Mouse (Mus musculus) 3134 (cell line): ENCODE results near the gene Mien1.

Experiments
- DNase-seq: peaks from one replicate; pipeline ENCODE4 v3.0.0-alpha.2; 2011; ENCODE audit warnings: low spot score; ENCODE audit not compliant: insufficient read length; ENCODE audit errors: extremely low read depth

Mien1 gene

DNA sequence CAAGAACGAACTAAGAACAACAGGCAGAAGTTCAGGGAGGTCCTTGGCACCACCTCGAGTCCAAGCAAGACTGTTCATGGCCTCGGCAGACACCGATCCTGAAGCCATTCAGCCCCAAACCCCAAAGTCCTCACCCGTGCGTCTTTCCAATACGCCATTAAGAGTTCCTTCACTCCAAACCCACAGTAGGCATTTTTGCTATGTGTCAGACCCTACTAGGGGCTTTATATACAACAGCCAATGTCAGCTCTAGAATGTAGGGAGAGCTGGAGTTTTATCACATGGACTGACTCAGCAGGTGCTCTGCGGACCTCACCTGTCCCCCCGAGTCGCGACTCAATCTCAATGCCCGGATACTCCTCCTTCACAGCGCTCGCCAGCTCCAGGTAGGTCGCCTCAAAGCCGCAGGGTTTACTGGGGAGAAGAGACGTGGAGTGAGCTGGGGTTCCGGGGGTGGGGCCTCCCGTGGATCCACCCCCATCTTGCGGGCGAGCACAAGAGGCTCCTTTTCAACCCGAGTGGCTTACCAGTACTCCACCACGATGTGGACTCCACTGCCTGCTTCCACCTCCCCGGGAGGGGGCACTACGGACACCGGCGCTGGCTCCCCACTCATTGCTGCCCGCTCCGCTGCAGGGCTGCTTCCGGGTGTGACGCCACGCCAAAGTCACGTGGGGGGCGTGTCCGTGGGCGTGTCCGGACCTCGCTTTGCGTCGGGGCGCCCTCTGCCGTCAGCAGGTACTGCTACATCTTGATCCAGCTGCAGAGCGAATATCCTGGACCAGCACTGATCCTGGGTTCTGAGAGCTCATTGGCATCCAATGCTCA is at the start of gene Mien1:
Mien1 (minus strand) TSS at position 661 of the 828 bp plus-strand sequence.
- DNase-seq: peak; percentile 96

DNA sequence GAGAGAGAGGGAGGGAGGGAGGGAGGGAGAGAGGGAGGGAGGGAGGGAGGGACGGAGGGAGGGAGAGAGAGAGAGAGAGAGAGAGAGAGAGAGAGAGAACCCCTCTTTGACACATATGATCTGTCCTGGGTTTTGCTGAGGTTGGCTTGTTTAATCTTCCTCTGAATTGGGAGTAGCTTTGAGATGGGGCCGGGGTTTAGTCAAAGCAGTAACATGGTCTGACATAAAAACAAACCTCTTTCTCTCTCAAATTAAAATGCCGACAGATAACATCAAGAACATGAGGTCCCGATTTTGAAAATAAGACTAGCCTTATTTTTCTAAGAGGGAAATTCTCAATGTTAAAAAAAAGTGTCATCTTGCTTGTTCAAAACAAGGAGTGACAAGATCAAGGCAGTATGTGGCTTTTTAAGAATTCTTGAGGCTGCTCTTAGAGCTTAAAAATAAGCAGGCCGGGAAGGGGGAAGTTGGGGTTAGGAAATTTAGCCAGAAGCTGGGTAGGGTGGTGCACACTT is 48.8 kb upstream of the Mien1 start:
- DNase-seq: no peak

DNA sequence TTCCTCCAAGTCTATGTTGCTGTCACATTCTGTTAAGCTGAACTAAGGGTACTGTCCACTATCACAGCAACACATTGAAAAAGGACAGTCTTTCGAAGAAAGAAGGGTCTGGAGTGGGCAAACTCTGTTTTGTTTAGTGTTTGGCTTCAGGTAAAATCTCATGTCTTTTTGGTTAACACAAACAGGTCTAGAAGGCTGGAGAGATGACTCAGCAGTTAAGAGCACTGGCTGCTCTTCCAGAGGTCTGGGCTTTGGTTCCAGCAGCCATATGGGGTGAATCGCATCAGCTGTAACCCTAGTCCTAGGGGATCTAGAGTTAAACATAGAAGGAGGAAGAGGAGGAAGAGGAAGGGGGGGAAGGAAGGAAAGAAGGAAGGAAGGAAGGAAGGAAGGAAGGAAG is 47.0 kb upstream of the Mien1 start:
- DNase-seq: no peak

GRCm38 (mm10) chr11:98482067-98482466 is 43.3 kb upstream of the Mien1 start:
- DNase-seq: no peak

GRCm38 (mm10) chr11:98481231-98481630 is 42.4 kb upstream of the Mien1 start:
- DNase-seq: no peak

DNA sequence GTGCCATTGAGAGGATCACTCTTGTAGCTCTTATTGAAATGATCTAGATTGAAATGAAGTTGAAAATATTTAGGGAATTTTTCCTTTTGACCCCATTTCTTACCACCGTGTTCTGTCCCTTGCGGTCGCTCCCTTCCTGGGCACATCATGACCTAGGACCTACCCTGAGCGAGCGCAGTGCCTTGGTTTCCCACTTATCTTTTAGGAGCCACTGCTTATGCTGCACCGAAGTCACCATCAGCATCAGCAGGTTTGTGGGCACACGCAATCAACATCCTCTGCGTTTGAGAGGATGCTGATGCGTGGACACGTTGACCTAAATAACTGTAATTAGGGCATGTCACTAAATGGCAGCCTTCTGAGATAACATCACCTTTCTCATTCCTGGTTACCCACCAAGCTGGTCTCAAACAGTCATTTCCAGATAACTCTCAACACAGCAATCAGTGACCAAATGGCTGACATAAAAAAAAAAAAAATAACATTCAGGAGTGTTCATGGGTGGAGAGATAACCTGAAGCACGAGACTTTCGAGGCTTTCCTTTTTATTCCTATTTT is 41.2 kb upstream of the Mien1 start:
- no peak for DNase-seq

DNA sequence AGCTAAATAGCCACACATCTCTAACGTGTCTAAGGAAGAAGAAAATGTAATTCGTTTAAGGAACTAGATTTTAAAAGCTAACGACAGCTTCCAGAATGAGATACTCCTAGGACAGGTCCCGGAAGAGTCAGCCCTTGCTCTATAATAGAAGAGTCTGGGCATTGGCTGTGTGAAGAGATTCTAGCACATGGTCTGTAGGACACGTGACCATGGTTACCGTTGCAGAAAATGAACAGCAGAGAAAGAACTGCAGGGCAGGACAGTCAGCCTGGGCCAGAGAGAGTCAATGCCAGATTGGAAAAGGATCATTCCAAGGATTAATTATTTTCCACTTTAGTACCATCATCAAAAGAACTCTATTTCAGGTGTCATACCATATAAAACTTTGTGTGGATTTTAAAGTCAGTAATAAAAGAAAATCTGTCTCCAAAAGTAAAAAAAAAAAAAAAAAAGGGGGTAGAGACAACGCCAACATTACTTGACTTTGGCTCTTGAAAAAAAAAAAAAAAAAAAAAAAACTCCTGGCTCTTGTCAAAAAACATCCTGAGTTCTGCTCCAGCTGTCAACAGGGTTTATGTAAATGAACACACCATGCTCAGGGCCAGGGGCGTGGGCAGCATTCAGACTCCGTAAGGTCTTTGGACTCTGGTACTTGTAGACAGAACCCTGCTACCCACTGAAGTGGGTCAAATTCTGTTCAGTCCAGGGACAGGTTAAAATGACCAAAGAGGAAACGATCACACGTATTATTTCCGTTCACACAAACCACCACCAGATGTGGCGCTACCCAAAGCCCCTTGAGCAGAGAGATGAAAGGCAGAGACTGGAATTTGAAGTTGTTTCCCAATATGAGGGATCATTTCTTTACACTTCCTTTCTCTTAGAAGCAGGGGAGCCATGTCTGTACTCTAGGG is 40.5 kb upstream of the Mien1 start:
- no peak for DNase-seq

DNA sequence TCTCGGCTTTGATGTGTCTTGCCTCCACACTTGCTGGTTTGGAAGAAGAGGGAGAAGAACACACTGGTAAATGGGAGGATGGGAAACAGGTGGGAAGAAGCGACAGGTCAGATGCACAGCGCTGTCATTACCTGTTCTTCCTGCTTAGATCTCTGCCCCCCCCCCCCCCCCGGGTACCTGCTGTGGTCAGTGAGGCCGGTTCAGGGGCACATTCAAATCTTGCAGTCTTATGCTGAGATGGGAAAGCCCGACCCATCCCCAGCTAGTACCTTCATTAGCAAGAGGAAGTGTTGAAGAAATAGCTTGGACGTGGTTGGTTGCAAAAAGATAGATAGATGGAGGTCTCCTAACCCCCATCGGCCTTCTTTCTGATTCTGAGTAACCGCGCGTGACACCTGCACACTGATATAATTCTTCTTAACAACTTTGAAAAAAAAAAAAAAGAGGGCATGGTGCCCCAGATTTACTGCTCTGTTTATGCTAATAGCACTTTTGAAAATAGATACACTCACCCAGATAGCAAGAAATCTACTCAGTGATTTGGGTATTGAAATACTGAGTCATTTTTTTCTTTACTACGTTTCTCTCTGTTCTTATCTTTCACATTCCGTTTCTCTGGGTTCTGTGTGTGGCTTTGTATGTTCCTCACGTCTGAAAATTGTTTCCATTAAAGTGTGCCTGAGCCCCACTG is 38.4 kb upstream of the Mien1 start:
- DNase-seq: no peak

GRCm38 (mm10) chr11:98476434-98476807 is 37.6 kb upstream of the Mien1 start:
- DNase-seq: no peak

GRCm38 (mm10) chr11:98475630-98476433 is 37.0 kb upstream of the Mien1 start:
- DNase-seq: no peak

DNA sequence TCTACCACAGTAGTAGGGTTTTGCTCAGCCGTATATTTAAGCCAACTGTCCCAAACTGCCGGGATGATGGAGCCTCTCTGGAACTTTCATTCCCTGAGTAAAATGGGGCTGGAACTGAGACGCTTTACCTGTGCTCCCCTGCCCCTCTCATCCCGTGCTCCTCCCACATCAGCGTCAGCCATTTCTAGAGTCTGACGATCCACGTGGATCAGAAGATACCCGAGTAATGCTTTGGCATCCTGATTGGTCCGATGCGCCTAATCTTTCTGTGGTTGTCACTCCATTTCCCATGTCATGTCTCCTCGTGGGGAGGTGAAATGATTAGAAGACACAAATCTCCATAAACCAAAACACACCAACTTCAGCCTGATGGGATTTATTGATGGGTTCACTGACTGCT is 36.2 kb upstream of the Mien1 start:
- no peak for DNase-seq

DNA sequence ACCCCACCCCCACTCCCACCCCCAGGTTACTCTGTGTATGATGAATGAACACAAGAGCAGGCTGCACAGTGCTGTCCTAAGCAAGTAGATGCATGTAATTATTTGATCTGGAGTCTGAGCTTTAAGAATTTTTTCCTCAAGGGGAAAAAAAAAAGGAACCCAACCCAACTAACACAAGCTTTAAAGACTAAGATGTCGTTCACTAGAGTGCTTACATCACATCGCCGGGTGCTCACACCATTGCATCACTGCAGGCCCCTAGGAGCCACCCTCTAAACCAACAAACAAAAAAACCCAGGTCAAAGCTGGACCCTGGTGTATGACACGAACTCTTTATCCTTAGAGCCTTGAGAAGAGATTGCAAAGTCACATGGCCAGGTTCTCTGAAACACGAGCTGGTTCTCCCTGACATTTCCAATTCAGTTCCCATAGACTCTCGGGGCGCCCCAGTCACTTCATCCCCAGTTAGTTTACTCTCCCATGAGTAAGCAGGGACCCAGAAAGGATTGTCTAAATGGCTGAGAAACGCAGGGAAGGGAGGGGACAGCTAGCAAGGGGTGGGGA is 35.2 kb upstream of the Mien1 start:
- DNase-seq: no peak

DNA sequence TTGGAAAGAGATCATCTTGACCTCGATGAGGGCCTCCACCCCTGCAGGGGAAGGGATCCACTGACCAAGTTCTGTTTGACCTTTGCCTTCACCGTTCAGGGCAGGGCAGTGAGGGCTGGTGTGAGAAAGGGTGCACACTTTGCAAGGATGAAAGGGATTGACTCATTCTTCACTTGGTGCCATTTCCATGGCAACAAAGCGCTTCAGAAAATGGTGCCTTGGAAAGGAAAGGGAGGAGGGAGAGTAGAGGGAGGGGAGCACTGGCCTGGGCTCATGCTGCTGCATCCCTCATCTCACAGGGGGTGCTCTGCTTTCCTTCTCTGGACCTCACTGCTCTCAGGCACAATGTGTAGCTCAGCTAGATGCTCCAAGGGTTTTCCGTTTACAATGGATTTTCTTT is 33.9 kb upstream of the Mien1 start:
- DNase-seq: no peak

DNA sequence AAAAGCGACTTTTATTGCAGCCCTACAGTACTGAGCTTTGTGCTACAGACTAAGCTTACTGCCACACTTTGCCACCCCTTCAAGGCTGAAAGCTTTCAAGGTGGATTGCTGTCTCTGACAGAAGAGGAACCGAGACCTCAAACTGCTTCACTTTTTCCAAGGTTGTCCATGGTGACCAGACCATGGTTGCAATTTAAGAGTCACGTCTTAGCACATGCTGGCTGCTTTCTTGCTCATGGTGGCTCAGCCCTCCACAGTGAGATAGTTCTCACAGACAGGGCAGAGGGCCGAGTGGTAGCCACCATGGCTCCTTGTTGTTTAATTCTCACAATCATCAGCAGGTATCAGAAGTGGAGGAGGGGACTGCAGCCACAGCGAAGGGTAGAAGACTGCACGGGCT is 32.0 kb upstream of the Mien1 start:
- DNase-seq: no peak

DNA sequence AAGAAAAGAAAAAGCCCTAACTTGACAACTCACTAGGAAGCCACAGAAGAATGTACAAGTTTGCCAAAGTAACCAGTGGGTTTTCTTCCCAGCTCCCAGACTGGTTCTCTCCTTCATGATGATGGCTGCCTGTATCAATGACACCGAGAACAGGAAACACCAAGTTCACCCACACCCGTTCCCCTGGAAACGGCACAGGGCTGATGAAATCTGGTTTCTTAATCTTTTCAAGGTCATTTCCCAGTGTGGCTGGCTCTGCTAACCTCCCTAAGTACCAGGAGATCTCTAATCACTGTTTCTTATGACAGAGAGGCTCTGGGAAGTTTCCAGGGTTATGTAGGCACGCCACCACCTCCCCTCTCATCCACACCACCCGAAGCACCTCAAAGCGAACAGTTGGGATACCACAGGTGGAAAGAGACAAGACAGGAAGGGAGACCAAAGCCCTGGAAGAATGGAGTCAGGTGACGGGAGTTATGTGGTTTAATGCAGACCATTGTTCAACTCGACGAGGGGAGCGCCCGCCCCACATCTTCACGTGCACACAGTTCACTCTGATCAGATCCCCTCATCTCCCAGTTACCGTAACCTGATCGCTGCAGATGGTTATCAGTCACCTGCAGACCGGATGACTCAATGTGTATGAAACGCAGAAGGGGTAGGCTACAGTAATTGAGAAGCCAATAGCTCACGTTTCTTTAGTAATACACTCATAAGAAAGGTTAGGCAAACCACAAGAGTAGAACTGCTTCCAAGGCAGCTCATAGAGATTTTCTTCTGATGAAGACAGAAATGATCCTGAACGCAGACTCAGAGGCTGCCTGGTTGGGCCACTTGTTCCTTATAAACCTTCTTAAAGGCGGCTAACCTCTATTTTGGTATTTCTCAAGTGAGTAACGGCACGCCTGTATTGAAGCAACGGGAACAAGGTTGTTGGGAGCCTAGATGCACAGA is 31.2 kb upstream of the Mien1 start:
- no peak for DNase-seq

DNA sequence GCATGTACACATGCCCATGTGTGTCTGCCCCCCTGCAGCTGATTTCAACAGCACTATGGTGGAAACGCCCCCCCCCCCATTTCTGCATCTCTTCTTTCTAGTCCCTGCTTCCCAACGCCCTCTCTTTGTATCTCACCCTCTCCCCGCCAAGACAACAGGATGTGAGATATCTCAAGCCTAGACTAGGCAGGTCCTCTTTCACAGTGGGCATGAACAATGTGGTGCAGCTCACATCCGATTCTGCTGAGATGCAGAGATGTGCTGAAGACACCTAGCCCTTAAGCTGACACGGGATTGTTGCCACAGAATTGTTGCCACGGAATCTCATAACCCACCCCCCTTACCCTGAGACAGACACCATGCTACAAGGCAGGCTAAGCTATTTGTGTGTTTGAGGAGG is 25.7 kb upstream of the Mien1 start:
- no peak for DNase-seq

DNA sequence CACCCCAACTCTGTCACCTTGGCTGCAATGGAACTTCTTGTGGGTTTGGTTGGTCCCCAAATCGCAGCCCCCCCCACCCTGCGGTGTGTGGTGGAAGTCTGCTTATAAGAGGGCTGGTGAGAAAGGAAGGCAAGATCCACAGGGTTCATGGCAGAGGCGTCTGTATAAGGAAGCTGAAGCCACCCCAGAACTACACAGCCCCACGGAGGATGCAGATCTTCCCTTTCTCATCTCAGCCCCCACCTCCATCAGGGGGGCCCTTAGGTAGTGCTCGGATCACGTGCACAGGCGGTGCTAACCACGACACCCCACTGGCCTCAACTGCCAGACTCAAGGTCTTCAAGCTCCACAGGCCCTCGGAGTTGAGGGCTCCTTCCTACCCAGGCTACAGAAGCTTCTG is 25.1 kb upstream of the Mien1 start:
- no peak for DNase-seq

DNA sequence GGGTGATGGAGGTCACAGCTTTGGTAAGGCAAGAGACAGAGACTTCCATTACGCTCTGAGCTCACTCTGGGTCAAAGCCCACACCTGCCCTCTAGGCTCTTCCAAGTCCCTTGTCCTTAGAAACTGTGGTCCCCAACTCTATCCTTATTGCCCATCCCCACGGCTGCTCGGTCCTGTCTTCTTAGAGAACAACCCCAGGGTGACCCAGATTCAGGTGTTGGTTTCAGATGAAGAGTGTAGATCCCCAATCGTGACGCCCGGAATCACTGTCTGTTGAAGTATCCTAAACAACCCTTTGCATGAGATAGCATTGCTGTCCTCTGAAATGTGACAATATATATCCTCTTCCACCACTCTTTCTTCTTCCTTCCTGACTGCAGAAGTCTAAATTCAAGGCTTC is 23.5 kb upstream of the Mien1 start:
- DNase-seq: no peak
